7 mouse cellular contexts compared by ENCODE assay signal in the genomic region with DNA sequence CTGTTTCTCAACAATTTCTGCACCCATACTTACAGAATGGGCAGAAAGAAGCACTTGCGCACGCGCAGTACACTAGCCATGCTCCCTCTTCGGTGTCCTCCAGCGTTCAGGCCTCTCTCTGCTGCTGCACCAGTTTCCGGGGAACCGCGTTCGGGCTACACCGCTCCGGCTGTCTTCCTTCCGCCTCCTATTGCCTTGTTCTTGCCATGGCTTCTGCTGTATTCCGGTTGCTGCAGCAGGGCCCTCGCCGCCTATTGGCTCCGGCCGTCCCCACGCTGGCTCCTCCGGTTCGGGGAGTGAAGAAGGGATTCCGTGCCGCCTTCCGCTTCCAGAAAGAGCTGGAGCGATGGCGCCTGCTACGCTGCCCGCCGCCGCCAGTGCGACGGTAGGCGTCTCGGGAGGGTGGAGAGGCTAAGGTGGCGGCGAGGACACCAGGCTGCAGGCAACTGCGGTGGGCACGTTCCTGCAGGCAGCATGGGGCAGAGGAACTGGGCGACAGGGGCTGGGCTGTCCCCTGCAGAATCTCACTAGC. TPM values are rescaled to one million over a fixed set of nuclear protein-coding genes. Genes with fewer than 3 reads are reported as not detected.
A peak's percentile ranks its signal among the peaks of the same experiment; 100 is the strongest.
DNase-seq lines count a peak whose midpoint lies in the region; ATAC-seq lines count a peak whose summit lies in the region.

Mrpl44 (plus strand) TSS at position 92 of the 532 bp plus-strand sequence.
Wdfy1 (minus strand) TSS at position 217 of the 532 bp plus-strand sequence.

- peak within 1 kb of the TSS; percentile 98 for H3K4me3 ChIP-seq in intestine, embryonic 16.5 days (ENCODE audit: low read length)
- H3K4me3 ChIP-seq in midbrain, embryonic 11.5 days (ENCODE audit: low read depth, low read length): peak within 1 kb of the TSS; percentile 59

- H3K27ac ChIP-seq in intestine, embryonic 16.5 days (ENCODE audit: low read length): peak within 1 kb of the TSS; percentile 87
- peak within 1 kb of the TSS; percentile 59 for H3K27ac ChIP-seq in midbrain, embryonic 11.5 days (ENCODE audit: low read depth, low read length)

- peak within 1 kb of the TSS; percentile 96 for H3K9ac ChIP-seq in intestine, embryonic 16.5 days (ENCODE audit: low read depth, low read length)
- H3K9ac ChIP-seq in midbrain, embryonic 11.5 days (ENCODE audit: low read length): peak within 1 kb of the TSS; percentile 86

- H3K9me3 ChIP-seq in intestine, embryonic 16.5 days (ENCODE audit: control insufficient read depth, low read length): no peaks in the 10 kb centered on the region
- H3K9me3 ChIP-seq in midbrain, embryonic 11.5 days (ENCODE audit: control insufficient read depth, low read length): no peaks in the 10 kb centered on the region

- H3K4me1 ChIP-seq in intestine, embryonic 16.5 days (ENCODE audit: control insufficient read depth, insufficient read depth, low read length): 0 out of 2 replicates have a peak, but pooled peaks cover 2% of the 10 kb centered on the region
- no peaks in the 10 kb centered on the region; the same call in 1 of the 2 replicates for H3K4me1 ChIP-seq in midbrain, embryonic 11.5 days (ENCODE audit: control insufficient read depth, insufficient read depth, low read length)

- H3K27me3 ChIP-seq in intestine, embryonic 16.5 days (replicated peaks; ENCODE audit: control insufficient read depth, insufficient read depth, low read length): no peaks in the 10 kb centered on the region
- no peaks in the 10 kb centered on the region for H3K27me3 ChIP-seq in midbrain, embryonic 11.5 days (ENCODE audit: control insufficient read depth, insufficient read depth, low read length)

- peak; percentile 100 for ATAC-seq in intestine, embryonic 16.5 days
- peak; percentile 100 for ATAC-seq in midbrain, embryonic 11.5 days (ENCODE audit: low FRiP score)

- peak; percentile 94 for DNase-seq in adrenal gland, adult 8-10 months
- DNase-seq in embryo, embryonic 9.5 days (ENCODE audit: extremely low spot score): peak; percentile 98
- peak; percentile 88 to 96 for DNase-seq in gastrocnemius, postnatal 4 days (ENCODE audit: low spot score in 2 of 2)
- DNase-seq in left cerebral cortex, postnatal 36 days (ENCODE audit: low spot score in 2 of 2): peak; percentile 99
- peak; percentile 100 for DNase-seq in midbrain, embryonic 11.5 days (ENCODE audit: low spot score, missing footprints)
- peak; percentile 97 for DNase-seq in skeletal muscle tissue, adult 2 months (ENCODE audit: low read depth, low spot score)

- under 1% methylated on average over 38 of the region's 38 CpGs for WGBS in intestine, embryonic 16.5 days
- under 1% methylated on average over 38 of the region's 38 CpGs for WGBS in midbrain, embryonic 11.5 days

- H3K36me3 ChIP-seq in intestine, embryonic 16.5 days (ENCODE audit: control insufficient read depth, insufficient read depth, low read length): peaks cover 4% of the 10 kb centered on the region; the same call in 1 of the 2 replicates
- peaks cover 8% of the 10 kb centered on the region; the same call in 1 of the 2 replicates for H3K36me3 ChIP-seq in midbrain, embryonic 11.5 days (ENCODE audit: control insufficient read depth, insufficient read depth, low read length)

- peak within 1 kb of the TSS; percentile 54 for H3K4me2 ChIP-seq in intestine, embryonic 16.5 days (ENCODE audit: low read depth, low read length)
- H3K4me2 ChIP-seq in midbrain, embryonic 11.5 days: peak within 1 kb of the TSS; percentile 52

- intact Hi-C loops in left cerebral cortex, postnatal 36 days (cut with DNase I): no loop called here

RNA-seq across cellular contexts. Expression of gene Mrpl44, which starts in this region (rescaled TPM):
- total RNA-seq in adrenal gland, adult 8-10 months (2022): 10 to 100 TPM; 47.6 to 68.9 (median 55.5) TPM
- 10 to 100 TPM; 36.3 to 39.9 TPM for total RNA-seq in gastrocnemius, postnatal 4 days (2021)
- 51.4 and 56.1 TPM in 2 replicates for polyA plus RNA-seq in intestine, embryonic 16.5 days (2015; fragmentation: Nextera tagmentation; extraction: Ambion mirVana)
- total RNA-seq in left cerebral cortex, postnatal 36 days (2021): 10 to 100 TPM; 26.8 to 27.0 TPM
- 57.7 and 60.8 TPM in 2 replicates for polyA plus RNA-seq in midbrain, embryonic 11.5 days (2014; fragmentation: Nextera tagmentation; extraction: Ambion mirVana)

RNA-seq across cellular contexts. Expression of gene Wdfy1, which starts in this region (rescaled TPM):
- 10 to 100 TPM; 49.9 to 67.8 (median 54.9) TPM for total RNA-seq in adrenal gland, adult 8-10 months (2022)
- total RNA-seq in gastrocnemius, postnatal 4 days (2021): 10 to 100 TPM; 20.6 to 27.9 TPM
- polyA plus RNA-seq in intestine, embryonic 16.5 days (2015; fragmentation: Nextera tagmentation; extraction: Ambion mirVana): 34.9 and 39.3 TPM in 2 replicates
- total RNA-seq in left cerebral cortex, postnatal 36 days (2021): 10 to 100 TPM; 39.9 to 41.4 TPM
- polyA plus RNA-seq in midbrain, embryonic 11.5 days (2014; fragmentation: Nextera tagmentation; extraction: Ambion mirVana): 47.1 and 49.1 TPM in 2 replicates

Comparison
In these comparisons a context has a peak if more than half of its experiments do, and no peak if none do; other contexts are left out.
1. Peak in every context shown above with its lines: DNase-seq, ATAC-seq, H3K4me3 ChIP-seq and H3K27ac ChIP-seq.